Mouse (Mus musculus): ENCODE results near the gene Mms19.

- TF ChIP-seq ZC3H11A (IDR thresholded peaks at IDR 0.05; ENCODE audit: borderline replicate concordance, low read depth, low read length) (no peak), CHD2 (IDR thresholded peaks at IDR 0.05; ENCODE audit: low read depth, low read length) (no peak), HCFC1 (IDR thresholded peaks at IDR 0.05; ENCODE audit: borderline replicate concordance, insufficient read depth, low read length) (no peak), ZNF384 (IDR thresholded peaks at IDR 0.05; ENCODE audit: low read depth, low read length) (no peak), MAFK (IDR thresholded peaks at IDR 0.05; ENCODE audit: insufficient read depth, low read depth, low read length) (no peak)
These were observed 23.3 kb upstream of the Mms19 start for GRCm38 (mm10) chr19:42004258-42004657.
